Mouse (Mus musculus) hindbrain, embryonic 10.5 days (tissue): ENCODE results near the gene Ms4a6b. TPM values are rescaled to one million over a fixed set of nuclear protein-coding genes. Genes with fewer than 3 reads are reported as not detected.
"Not testable (repeated sequence)": the region's sequence is repeated elsewhere in the genome, so short reads cannot be mapped to it uniquely, and the experiment has no call there.

Experiments used
- DNase-seq: peaks from one replicate; pipeline ENCODE4 v3.0.0-alpha.2; 2017; ENCODE audit warnings: low spot score
- H3K27ac ChIP-seq: fragments of 300-500 bp; sonication (generic); 2 replicates; pipeline ENCODE4 v1.5.1; 2016; ENCODE audit warnings: mild to moderate bottlenecking, moderate library complexity
- H3K27me3 ChIP-seq: fragments of 300-500 bp; sonication (generic); 2 replicates; pipeline ENCODE4 v1.6.1; 2016; ENCODE audit warnings: mild to moderate bottlenecking; ENCODE audit not compliant: poor library complexity, insufficient read depth, severe bottlenecking
- H3K36me3 ChIP-seq: fragments of 300-500 bp; sonication (generic); 2 replicates; pipeline ENCODE4 v1.6.1; 2016; ENCODE audit warnings: mild to moderate bottlenecking, moderate library complexity
- H3K4me1 ChIP-seq: fragments of 300-500 bp; sonication (generic); replicated peaks from 2 replicates; pipeline ENCODE4 v1.6.1; 2016; ENCODE audit warnings: mild to moderate bottlenecking
- H3K4me3 ChIP-seq: fragments of 300-500 bp; sonication (generic); 2 replicates; pipeline ENCODE4 v1.5.1; 2016; ENCODE audit warnings: mild to moderate bottlenecking, moderate library complexity
- H3K9me3 ChIP-seq: fragments of 300-500 bp; sonication (generic); 2 replicates; pipeline ENCODE4 v1.6.1; 2016; ENCODE audit warnings: mild to moderate bottlenecking, moderate library complexity
- WGBS: fragments of 180-500 bp; shearing (Covaris S2); methylation state at CpG from one replicate; pipeline ENCODE4 v1.1.7; 2016; 5-methylcytosine and 5-hydroxymethylcytosine counted together
- polyA plus RNA-seq: library from polyadenylated mRNA; unstranded; fragments of >200 nt; fragmentation: Nextera tagmentation; extraction: Ambion mirVana; gene quantifications from 2 replicates; pipeline ENCODE4 v1.2.1, GENCODE M21; 2016

The Ms4a6b gene
- polyA plus RNA-seq, 1 experiment from 2014 or later: 3.5 TPM

GRCm38 (mm10) chr19:11496361-11496760 lies 20.0 kb upstream of the Ms4a6b start:
- no peaks in the 10 kb centered on the region for H3K36me3 ChIP-seq
- WGBS: 86% methylated on average over 6 of the region's 6 CpGs

GRCm38 (mm10) chr19:11497300-11497699 lies 19.0 kb upstream of the Ms4a6b start:
- H3K4me3 ChIP-seq, H3K9me3 ChIP-seq, H3K36me3 ChIP-seq, H3K4me1 ChIP-seq, DNase-seq, H3K27ac ChIP-seq, H3K27me3 ChIP-seq: not testable (repeated sequence)
- WGBS: 81% methylated on average over 1 of the region's 1 CpGs

More at GRCm38 (mm10) chr19:11496361-11496760, 20.0 kb upstream of the Ms4a6b start:
- no peak overlapping the region for H3K27ac ChIP-seq
- no peak overlapping the region for H3K4me3 ChIP-seq
- H3K27me3 ChIP-seq: no peaks in the 10 kb centered on the region
- no peaks in the 10 kb centered on the region for H3K4me1 ChIP-seq
- H3K9me3 ChIP-seq: no peaks in the 10 kb centered on the region
- DNase-seq: no peak

- Histone ChIP-seq H3K27me3 (no peaks in the 10 kb centered on the region), H3K9me3 (no peaks in the 10 kb centered on the region), H3K4me3 (no peak overlapping the region), H3K4me1 (no peaks in the 10 kb centered on the region), H3K36me3 (no peaks in the 10 kb centered on the region), H3K27ac (no peak overlapping the region)
- 89% methylated on average over 1 of the region's 1 CpGs for WGBS
- no peak for DNase-seq
Measured at GRCm38 (mm10) chr19:11500796-11501195, 15.5 kb upstream of the Ms4a6b start.

- H3K4me3 ChIP-seq: no peak overlapping the region
- 86% methylated on average over 4 of the region's 4 CpGs for WGBS
Measured at GRCm38 (mm10) chr19:11501326-11501725, 15.0 kb upstream of the Ms4a6b start.

GRCm38 (mm10) chr19:11504857-11505256 lies 11.5 kb upstream of the Ms4a6b start:
- Histone ChIP-seq H3K4me3 (no peak overlapping the region), H3K9me3 (no peaks in the 10 kb centered on the region), H3K27me3 (no peaks in the 10 kb centered on the region), H3K27ac (no peak overlapping the region), H3K36me3 (no peaks in the 10 kb centered on the region), H3K4me1 (no peaks in the 10 kb centered on the region)
- DNase-seq: no peak
- WGBS: 93% methylated on average over 1 of the region's 1 CpGs

More at GRCm38 (mm10) chr19:11501326-11501725, 15.0 kb upstream of the Ms4a6b start:
- H3K4me1 ChIP-seq: no peaks in the 10 kb centered on the region
- no peaks in the 10 kb centered on the region for H3K36me3 ChIP-seq
- DNase-seq: no peak
- H3K27me3 ChIP-seq: no peaks in the 10 kb centered on the region
- no peaks in the 10 kb centered on the region for H3K9me3 ChIP-seq
- no peak overlapping the region for H3K27ac ChIP-seq

GRCm38 (mm10) chr19:11513458-11513857 lies 2.9 kb upstream of the Ms4a6b start:
- no peaks in the 10 kb centered on the region for H3K27me3 ChIP-seq
- no peak overlapping the region for H3K4me3 ChIP-seq
- 74% methylated on average over 1 of the region's 1 CpGs for WGBS
- H3K9me3 ChIP-seq: no peaks in the 10 kb centered on the region
- no peak for DNase-seq
- no peaks in the 10 kb centered on the region for H3K4me1 ChIP-seq
- no peaks in the 10 kb centered on the region for H3K36me3 ChIP-seq
- no peak overlapping the region for H3K27ac ChIP-seq

GRCm38 (mm10) chr19:11516845-11517244 lies 533 bp downstream of the Ms4a6b start:
- no peaks in the 10 kb centered on the region for H3K27me3 ChIP-seq
- no peaks in the 10 kb centered on the region for H3K9me3 ChIP-seq

GRCm38 (mm10) chr19:11517373-11517772 lies 1.1 kb downstream of the Ms4a6b start:
- H3K27me3 ChIP-seq, H3K4me1 ChIP-seq, H3K36me3 ChIP-seq, H3K9me3 ChIP-seq, H3K27ac ChIP-seq, H3K4me3 ChIP-seq, DNase-seq: not testable (repeated sequence)
- 56% methylated on average over 1 of the region's 1 CpGs for WGBS

More at GRCm38 (mm10) chr19:11516845-11517244, 533 bp downstream of the Ms4a6b start:
- no peak overlapping the region for H3K4me3 ChIP-seq
- H3K27ac ChIP-seq: no peak overlapping the region
- no peaks in the 10 kb centered on the region for H3K36me3 ChIP-seq
- 80% methylated on average over 4 of the region's 4 CpGs for WGBS
- DNase-seq: no peak
- H3K4me1 ChIP-seq: no peaks in the 10 kb centered on the region

- not testable (repeated sequence) for H3K4me3 ChIP-seq
- 81% methylated on average over 2 of the region's 2 CpGs for WGBS
Measured at GRCm38 (mm10) chr19:11518356-11518755, 2.0 kb downstream of the Ms4a6b start.

GRCm38 (mm10) chr19:11520146-11520545 lies 3.8 kb downstream of the Ms4a6b start:
- no peak for DNase-seq
- no peaks in the 10 kb centered on the region for H3K27me3 ChIP-seq
- WGBS: 88% methylated on average over 3 of the region's 3 CpGs
- no peaks in the 10 kb centered on the region for H3K4me1 ChIP-seq
- H3K36me3 ChIP-seq: no peaks in the 10 kb centered on the region
- no peak overlapping the region for H3K27ac ChIP-seq
- no peaks in the 10 kb centered on the region for H3K9me3 ChIP-seq
- H3K4me3 ChIP-seq: no peak overlapping the region

More at GRCm38 (mm10) chr19:11518356-11518755, 2.0 kb downstream of the Ms4a6b start:
- H3K9me3 ChIP-seq, H3K27me3 ChIP-seq, H3K36me3 ChIP-seq, H3K4me1 ChIP-seq, DNase-seq, H3K27ac ChIP-seq: not testable (repeated sequence)

- DNase-seq: no peak
- Histone ChIP-seq H3K27ac (no peak overlapping the region), H3K27me3 (no peaks in the 10 kb centered on the region), H3K4me3 (no peak overlapping the region), H3K9me3 (no peaks in the 10 kb centered on the region), H3K4me1 (peaks cover 8% of the 10 kb centered on the region), H3K36me3 (no peaks in the 10 kb centered on the region)
- 79% methylated on average over 1 of the region's 1 CpGs for WGBS
Measured at GRCm38 (mm10) chr19:11533421-11533820, 17.1 kb downstream of the Ms4a6b start.

GRCm38 (mm10) chr19:11533888-11534445 lies 17.7 kb downstream of the Ms4a6b start:
- H3K27ac ChIP-seq: no peak overlapping the region
- no peak overlapping the region for H3K4me3 ChIP-seq
- H3K9me3 ChIP-seq: no peaks in the 10 kb centered on the region
- 70% methylated on average over 2 of the region's 2 CpGs for WGBS
- H3K36me3 ChIP-seq: no peaks in the 10 kb centered on the region
- peaks cover 8% of the 10 kb centered on the region for H3K4me1 ChIP-seq
- DNase-seq: no peak
- no peaks in the 10 kb centered on the region for H3K27me3 ChIP-seq

- 13% methylated on average over 7 of the region's 7 CpGs for WGBS
- H3K27ac ChIP-seq: peak within 1 kb of the TSS; percentile 2; the same call in 1 of the 2 replicates
- no peaks in the 10 kb centered on the region for H3K36me3 ChIP-seq
Measured at GRCm38 (mm10) chr19:11536593-11536992, 20.3 kb downstream of the Ms4a6b start, which contains the start of gene Ms4a4d. Ms4a4d (plus strand) TSS chr19:11536801.

GRCm38 (mm10) chr19:11537336-11537735 lies 21.0 kb downstream of the Ms4a6b start:
- peak; percentile 30 for DNase-seq
- Histone ChIP-seq H3K4me3 (no peak overlapping the region), H3K27me3 (no peaks in the 10 kb centered on the region), H3K4me1 (peaks cover 8% of the 10 kb centered on the region), H3K9me3 (no peaks in the 10 kb centered on the region), H3K27ac (peak overlapping the region; percentile 2; the same call in 1 of the 2 replicates), H3K36me3 (no peaks in the 10 kb centered on the region)
- WGBS: 22% methylated on average over 2 of the region's 2 CpGs

More at GRCm38 (mm10) chr19:11536593-11536992, 20.3 kb downstream of the Ms4a6b start, which contains the start of gene Ms4a4d:
- Histone ChIP-seq H3K4me3 (no peak within 1 kb of the TSS), H3K27me3 (no peaks in the 10 kb centered on the region), H3K9me3 (no peaks in the 10 kb centered on the region), H3K4me1 (peaks cover 8% of the 10 kb centered on the region)
- peak; percentile 2 for DNase-seq
